In genomic region chr7:63941501-63941900, GRCm38 (mm10) we compare ENCODE assay signal across 23 mouse cellular contexts. TPM values are rescaled to one million over a fixed set of nuclear protein-coding genes. Genes with fewer than 3 reads are reported as not detected.
DNase-seq lines count a peak whose midpoint lies in the region; ATAC-seq and TF ChIP-seq lines count a peak whose summit lies in the region.
"Had no signal": no experiment of that assay in that cellular context is flagged by ENCODE, and none has a peak within 500 bp of the region (broad histone marks: within the 10 kb centered on the region; RNA-seq: fewer than 3 reads in every experiment).

No protein-coding gene starts in this region.

- no peak for TF ChIP-seq CTCF in thymus, adult 2 months (IDR thresholded peaks at IDR 0.05; ENCODE audit: borderline replicate concordance, control insufficient read depth, extremely low read depth, insufficient read depth, low read length, poor library complexity)
- no peak for TF ChIP-seq CTCF in liver, embryonic 14.5 days (IDR thresholded peaks at IDR 0.05; ENCODE audit: low read depth)
- no peak for TF ChIP-seq CTCF in left cerebral cortex, adult 2 months (IDR thresholded peaks at IDR 0.05)

- peaks cover 23% of the 10 kb centered on the region for H3K4me1 ChIP-seq in thymus, adult 2 months (replicated peaks; ENCODE audit: control insufficient read depth, insufficient read depth, low read length)
- peaks cover 21 to 22% of the 10 kb centered on the region in 2 experiments for H3K4me1 ChIP-seq in liver, embryonic 14.5 days (replicated peaks; ENCODE audit: control insufficient read depth in 2 of 2, insufficient read depth in 2 of 2, low read length in 1 of 2)

- 40% methylated on average over 4 of the region's 4 CpGs for WGBS in thymus, adult 2 months
- 8% methylated on average over 4 of the region's 4 CpGs for WGBS in liver, embryonic 14.5 days (ENCODE audit: insufficient replicate concordance)

- H3K4me3 ChIP-seq in thymus, adult 2 months (ENCODE audit: control insufficient read depth, insufficient read depth, low read length) = no peak overlapping the region
- H3K4me3 ChIP-seq in liver, embryonic 14.5 days (ENCODE audit: insufficient read depth in 1 of 2, low read depth in 2 of 2, low read length in 2 of 2) = 0 out of 4 replicates have a peak overlapping the region, but pooled peaks of 1 of the 2 experiments have one; percentile 4
- no peak overlapping the region for H3K4me3 ChIP-seq in left cerebral cortex, adult 2 months
- H3K4me3 ChIP-seq: forebrain, embryonic 15.5 days; heart, adult 2 months; limb, embryonic 10.5 days had no signal

- H3K9me3 ChIP-seq in liver, embryonic 14.5 days (ENCODE audit: control insufficient read depth, low read length) = no peaks in the 10 kb centered on the region
- H3K9me3 ChIP-seq: forebrain, embryonic 15.5 days; limb, embryonic 10.5 days had no signal

- H3K36me3 ChIP-seq in thymus, adult 2 months (ENCODE audit: control insufficient read depth, insufficient read depth, low read length) = no peaks in the 10 kb centered on the region
- no peaks in the 10 kb centered on the region for H3K36me3 ChIP-seq in liver, embryonic 14.5 days (replicated peaks; ENCODE audit: control insufficient read depth, insufficient read depth, low read depth)
- H3K36me3 ChIP-seq: forebrain, embryonic 15.5 days; limb, embryonic 10.5 days had no signal

- peak overlapping the region; percentile 60 for H3K4me2 ChIP-seq in liver, embryonic 14.5 days (ENCODE audit: low read depth)
- H3K4me2 ChIP-seq: forebrain, embryonic 15.5 days had no signal

- H3K27ac ChIP-seq in thymus, adult 2 months (ENCODE audit: control insufficient read depth, insufficient read depth, low read length) = peak overlapping the region; percentile 20; the same call in 1 of the 2 replicates
- peak overlapping the region; percentile 88 for H3K27ac ChIP-seq in liver, embryonic 14.5 days
- H3K27ac ChIP-seq in left cerebral cortex, adult 2 months = no peak overlapping the region
- H3K27ac ChIP-seq: forebrain, embryonic 15.5 days; heart, adult 2 months; limb, embryonic 10.5 days had no signal

- peak overlapping the region; percentile 52 for H3K9ac ChIP-seq in liver, embryonic 14.5 days (replicated peaks)
- H3K9ac ChIP-seq: forebrain, embryonic 15.5 days had no signal

- peak; percentile 9 for DNase-seq in kidney, adult 9 months
- DNase-seq in kidney, postnatal 36 days = no peak
- DNase-seq in thymus, adult 2 months = no peak
- no peak for DNase-seq in thymus, postnatal 25 days
- peak; percentile 63 to 72 (median 66) for DNase-seq in liver, embryonic 14.5 days (ENCODE audit: low read depth in 3 of 3, low spot score in 3 of 3)
- no peak for DNase-seq in cerebellum, adult 18-20 months
- no peak for DNase-seq in left cerebral cortex, adult 2 months (ENCODE audit: extremely low spot score in 1 of 2, low spot score in 2 of 2)
- DNase-seq: adrenal gland, adult 2 months; cerebellum, adult 9-11 months; gastrocnemius, postnatal 10 days; heart, adult 2 months; heart, postnatal 14 days; kidney, adult 18-20 months; kidney, postnatal 4 days; thymus, postnatal 36 days had no signal

- ATAC-seq in liver, embryonic 14.5 days (ENCODE audit: insufficient read depth) = no peak
- ATAC-seq: forebrain, embryonic 15.5 days; hindbrain, embryonic 16.5 days had no signal

- TF ChIP-seq POLR2A in thymus, adult 2 months (IDR thresholded peaks at IDR 0.05; ENCODE audit: control insufficient read depth, extremely low read depth, insufficient read depth, low read length, poor library complexity) = no peak

- intact Hi-C loops in left cerebral cortex, adult 2 months (cut with DNase I) = no loop called here

- H3K27me3 ChIP-seq in thymus, adult 2 months (ENCODE audit: control insufficient read depth, insufficient read depth, low read length) = no peaks in the 10 kb centered on the region
- no peaks in the 10 kb centered on the region for H3K27me3 ChIP-seq in liver, embryonic 14.5 days (ENCODE audit: control insufficient read depth, insufficient read depth, low read length)
- H3K27me3 ChIP-seq: forebrain, embryonic 15.5 days had no signal

- no peak for TF ChIP-seq EP300 in liver, embryonic 14.5 days (IDR thresholded peaks at IDR 0.05; ENCODE audit: low read depth)

RNA-seq across cellular contexts. Expression of gene Klf13, which starts 2.8 kb away (rescaled TPM):
- 172 and 234 TPM in 2 replicates for polyA plus RNA-seq in thymus, adult 2 months (2012; rRNA removed)
- polyA plus RNA-seq in liver, embryonic 14.5 days (2012; rRNA removed) = 3.2 and 3.4 TPM in 2 replicates
- 12.8 and 15.8 TPM in 2 replicates for polyA plus RNA-seq in liver, embryonic 14.5 days (2014; fragmentation: Nextera tagmentation; extraction: Ambion mirVana)
- 100 to 1,000 TPM; 179 to 199 TPM for total RNA-seq in left cerebral cortex, adult 2 months (2021)

RNA-seq across cellular contexts. Expression of gene E030018B13Rik, which starts 24.8 kb away (rescaled TPM):
- polyA plus RNA-seq in thymus, adult 2 months (2012; rRNA removed) = not detected in 2 replicates
- not detected in 2 replicates for polyA plus RNA-seq in liver, embryonic 14.5 days (2012; rRNA removed)
- polyA plus RNA-seq in liver, embryonic 14.5 days (2014; fragmentation: Nextera tagmentation; extraction: Ambion mirVana) = not detected in 2 replicates
- not detected for total RNA-seq in left cerebral cortex, adult 2 months (2021)
- total RNA-seq: adrenal gland, adult 2 months; gastrocnemius, postnatal 10 days; heart, adult 2 months; heart, postnatal 14 days; layer of hippocampus, postnatal 25 days; megakaryocyte progenitor cell, adult 5-6 weeks; monocyte, adult 5-6 weeks had no signal
- polyA plus RNA-seq: adrenal gland, adult 2 months; brain, embryonic 14.5 days; heart, adult 2 months; hindbrain, embryonic 16.5 days; limb, embryonic 10.5 days; stomach, embryonic 16.5 days had no signal

Comparison
In these comparisons a context has a peak if more than half of its experiments do, and no peak if none do; other contexts are left out.
1. DNase-seq: peak in kidney, adult 9 months (single experiment) and liver, embryonic 14.5 days (3 of 3); none in kidney, postnatal 36 days (0 of 2), thymus, adult 2 months (single experiment), thymus, postnatal 25 days (single experiment), cerebellum, adult 18-20 months (0 of 2) and left cerebral cortex, adult 2 months (0 of 2).
2. RNA of gene Klf13, which starts 2.8 kb away (polyA plus RNA-seq): 172 to 234 TPM in thymus, adult 2 months; 3.2 to 15.8 TPM in liver, embryonic 14.5 days; every median in the first group is over 10 times any median in the second.